Mouse (Mus musculus): ENCODE data around the gene Gm17334.

- TF ChIP-seq E2F4 (IDR thresholded peaks at IDR 0.05; ENCODE audit: insufficient read depth) (no peak), POLR2AphosphoS2 (IDR thresholded peaks at IDR 0.05; ENCODE audit: insufficient read length, low read depth) (no peak), POLR2A (IDR thresholded peaks at IDR 0.05; ENCODE audit: insufficient read length, low read depth) (no peak), CEBPB (IDR thresholded peaks at IDR 0.05; ENCODE audit: insufficient read depth, poor library complexity, severe bottlenecking) (no peak), MAX (IDR thresholded peaks at IDR 0.05; ENCODE audit: low read depth) (no peak), SRF (IDR thresholded peaks at IDR 0.05; ENCODE audit: control insufficient read depth, insufficient read length, low read depth) (no peak)
These were observed 48.4 kb upstream of the Gm17334 start for GRCm38 (mm10) chr11:53821230-53821944.

Data from myocyte (in vitro differentiated cells).